ENCODE assay signal across 9 mouse cellular contexts in the genomic region with DNA sequence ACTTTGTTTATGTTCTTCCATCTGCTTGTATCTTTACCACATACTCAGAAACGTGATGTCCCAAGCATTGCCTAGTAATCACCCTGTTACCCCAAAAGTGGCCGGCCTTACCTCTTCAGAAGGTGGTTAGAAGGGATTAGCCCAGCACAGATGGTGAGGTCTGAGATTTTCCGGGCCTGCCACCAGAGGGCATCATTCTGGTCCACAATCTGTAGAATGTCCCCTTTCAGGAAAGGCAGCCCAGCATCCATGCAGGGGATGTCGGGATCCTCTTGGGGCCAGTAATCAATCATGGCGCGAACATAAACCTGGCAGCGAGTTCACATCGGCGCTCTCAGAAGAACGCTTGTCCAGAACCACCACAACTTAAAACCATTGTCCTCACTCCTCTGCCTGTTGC. TPM values are rescaled to one million over a fixed set of nuclear protein-coding genes. Genes with fewer than 3 reads are reported as not detected.
DNase-seq lines count a peak whose midpoint lies in the region; ATAC-seq lines count a peak whose summit lies in the region.
"Had no signal": no experiment of that assay in that cellular context is flagged by ENCODE, and none has a peak within 500 bp of the region (broad histone marks: within the 10 kb centered on the region; RNA-seq: fewer than 3 reads in every experiment).

No protein-coding gene starts in this region.

- H3K27ac ChIP-seq in liver, embryonic 12.5 days: no peak overlapping the region

- no peak for ATAC-seq in liver, embryonic 12.5 days
- no peak for ATAC-seq in activated CD4-positive, CD25-positive, alpha-beta regulatory T cell, adult 4 months

- peak; percentile 23 to 73 for DNase-seq in adrenal gland, adult (ENCODE audit: inconsistent age in 2 of 2, low spot score in 1 of 2)
- DNase-seq in adrenal gland, adult 8-10 months: no peak
- DNase-seq in liver: peak; percentile 13
- DNase-seq in cerebellum, postnatal 25 days: peak; percentile 51 to 70
- peak; percentile 44 for DNase-seq in lung, postnatal 25 days (ENCODE audit: low spot score)
- no peak for DNase-seq in frontal cortex, postnatal 36 days (ENCODE audit: low spot score in 2 of 2)

- no peaks in the 10 kb centered on the region for H3K9me3 ChIP-seq in liver, embryonic 12.5 days (replicated peaks)

- no peak overlapping the region for H3K4me3 ChIP-seq in liver, embryonic 12.5 days

- no peak overlapping the region for H3K4me2 ChIP-seq in liver, embryonic 12.5 days

- 69% methylated on average over 10 of the region's 10 CpGs for whole genome bisulfite sequencing in liver, embryonic 12.5 days (ENCODE audit: insufficient replicate concordance)

- H3K27me3 ChIP-seq in liver, embryonic 12.5 days (replicated peaks): no peaks in the 10 kb centered on the region

- H3K4me1 ChIP-seq in liver, embryonic 12.5 days: no peaks in the 10 kb centered on the region

- H3K9ac ChIP-seq in liver, embryonic 12.5 days: no peak overlapping the region

- no peaks in the 10 kb centered on the region for H3K36me3 ChIP-seq in liver, embryonic 12.5 days

RNA-seq across cellular contexts. Expression of gene Mpp4, which starts 18.6 kb away (rescaled TPM):
- total RNA-seq in adrenal gland, adult 8-10 months (2022): under 1 TPM in 3 of 4 experiments, not detected in 1; 0.15 to 0.38 (median 0.24) TPM
- 0.25 and 0.45 TPM in 2 replicates for polyA plus RNA-seq in liver, embryonic 12.5 days (2016; fragmentation: Nextera tagmentation; extraction: Ambion mirVana)
- polyA plus RNA-seq in activated CD4-positive, CD25-positive, alpha-beta regulatory T cell, adult 4 months (2017; shearing (Covaris generic)): under 1 TPM in 1 of 2 experiments, not detected in 1; 0.19 TPM

RNA-seq across cellular contexts. Expression of gene Tmem237, which starts 24.3 kb away (rescaled TPM):
- 10 to 100 TPM; 19.4 to 32.7 (median 26.3) TPM for total RNA-seq in adrenal gland, adult 8-10 months (2022)
- 10.4 and 11.5 TPM in 2 replicates for polyA plus RNA-seq in liver, embryonic 12.5 days (2016; fragmentation: Nextera tagmentation; extraction: Ambion mirVana)
- polyA plus RNA-seq in activated CD4-positive, CD25-positive, alpha-beta regulatory T cell, adult 4 months (2017; shearing (Covaris generic)): 10 to 100 TPM; 17.1 to 21.3 TPM

RNA-seq across cellular contexts. Expression of gene C2cd6, which starts 49.8 kb away (rescaled TPM):
- not detected for total RNA-seq in adrenal gland, adult 8-10 months (2022)
- not detected in 2 replicates for polyA plus RNA-seq in liver, embryonic 12.5 days (2016; fragmentation: Nextera tagmentation; extraction: Ambion mirVana)
- polyA plus RNA-seq in activated CD4-positive, CD25-positive, alpha-beta regulatory T cell, adult 4 months (2017; shearing (Covaris generic)): under 1 TPM in 1 of 2 experiments, not detected in 1; 0.20 TPM
- total RNA-seq: heart, postnatal 10 days had no signal

Comparison
In these comparisons a context has a peak if more than half of its experiments do, and no peak if none do; other contexts are left out.
1. DNase-seq: peak in adrenal gland, adult (2 of 2), liver (single experiment), cerebellum, postnatal 25 days (2 of 2) and lung, postnatal 25 days (single experiment); none in adrenal gland, adult 8-10 months (single experiment) and frontal cortex, postnatal 36 days (0 of 2).